Mouse (Mus musculus): ENCODE measurements around the gene Pycard.
A peak's percentile ranks its signal among the peaks of the same experiment; 100 is the strongest.
"Not testable (repeated sequence)": the region's sequence is repeated elsewhere in the genome, so short reads cannot be mapped to it uniquely, and the experiment has no call there.

The Pycard gene

GRCm38 (mm10) chr7:128003688-128004087 is 10.0 kb upstream of the Pycard start, which contains the start of gene Trim72:
Trim72 (plus strand) TSS chr7:128003949.
- DNase-seq (ENCODE audit: low spot score in 2 of 2) = no peak

DNA sequence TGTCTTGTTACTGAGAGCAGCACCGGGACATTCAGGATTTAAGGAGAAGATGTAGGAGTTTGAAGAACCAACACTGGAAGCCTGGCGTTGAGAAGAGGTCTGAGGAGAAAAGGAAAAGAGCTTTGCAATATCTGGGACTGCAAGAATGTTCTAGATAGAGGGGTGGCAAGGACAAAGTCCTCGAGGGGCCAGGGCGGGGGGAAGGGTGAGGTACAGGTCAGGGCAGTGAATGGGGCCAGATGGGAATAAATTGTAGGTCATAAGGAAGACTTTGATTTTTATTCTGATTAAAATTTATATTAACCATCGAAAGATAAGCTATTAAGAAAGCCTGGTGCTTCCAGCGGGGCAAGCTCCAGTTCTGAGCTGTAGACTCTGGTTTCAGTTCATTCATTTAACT is 9.4 kb upstream of the Pycard start:
- no peak for DNase-seq (ENCODE audit: low spot score in 2 of 2)

DNA sequence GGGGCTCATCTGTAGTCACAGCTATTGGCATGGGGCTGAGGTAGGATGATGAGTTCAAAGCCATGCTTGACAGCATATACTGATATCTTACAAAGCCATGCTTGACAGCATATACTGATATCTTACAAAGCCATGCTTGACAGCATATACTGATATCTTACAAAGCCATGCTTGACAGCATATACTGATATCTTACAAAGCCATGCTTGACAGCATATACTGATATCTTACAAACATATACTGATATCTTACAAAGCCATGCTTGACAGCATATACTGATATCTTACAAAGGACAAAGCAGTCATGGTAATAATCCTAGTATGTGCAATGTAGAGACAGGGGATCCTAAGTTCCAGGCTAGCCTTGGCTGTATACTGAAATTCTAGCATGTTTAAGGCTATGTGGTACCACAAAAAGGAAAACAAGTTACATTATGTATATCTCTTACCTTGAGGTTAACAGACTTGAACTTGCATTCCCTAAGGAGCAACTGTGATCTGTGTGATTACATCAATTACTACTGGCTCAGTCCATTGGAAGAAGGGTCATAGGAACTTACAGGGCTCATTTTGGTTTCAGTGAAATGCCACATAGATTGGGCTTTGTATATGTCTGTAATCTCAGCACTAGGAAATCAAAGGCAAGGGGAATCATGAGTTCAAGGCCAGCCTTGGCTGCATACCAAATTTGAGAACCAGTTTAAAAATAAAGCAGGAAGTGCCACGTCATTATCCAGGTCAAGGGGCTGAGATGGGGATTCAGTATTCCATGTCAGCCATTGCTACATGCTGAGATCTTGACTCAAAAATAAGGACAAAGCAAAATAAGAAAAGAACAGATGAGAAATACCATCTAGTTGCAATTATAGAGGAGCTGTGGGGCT is 6.6 kb upstream of the Pycard start:
- DNase-seq (ENCODE audit: low spot score in 2 of 2) = no peak

GRCm38 (mm10) chr7:127999436-127999835 is 5.8 kb upstream of the Pycard start:
- no peak for DNase-seq (ENCODE audit: low spot score in 2 of 2)

DNA sequence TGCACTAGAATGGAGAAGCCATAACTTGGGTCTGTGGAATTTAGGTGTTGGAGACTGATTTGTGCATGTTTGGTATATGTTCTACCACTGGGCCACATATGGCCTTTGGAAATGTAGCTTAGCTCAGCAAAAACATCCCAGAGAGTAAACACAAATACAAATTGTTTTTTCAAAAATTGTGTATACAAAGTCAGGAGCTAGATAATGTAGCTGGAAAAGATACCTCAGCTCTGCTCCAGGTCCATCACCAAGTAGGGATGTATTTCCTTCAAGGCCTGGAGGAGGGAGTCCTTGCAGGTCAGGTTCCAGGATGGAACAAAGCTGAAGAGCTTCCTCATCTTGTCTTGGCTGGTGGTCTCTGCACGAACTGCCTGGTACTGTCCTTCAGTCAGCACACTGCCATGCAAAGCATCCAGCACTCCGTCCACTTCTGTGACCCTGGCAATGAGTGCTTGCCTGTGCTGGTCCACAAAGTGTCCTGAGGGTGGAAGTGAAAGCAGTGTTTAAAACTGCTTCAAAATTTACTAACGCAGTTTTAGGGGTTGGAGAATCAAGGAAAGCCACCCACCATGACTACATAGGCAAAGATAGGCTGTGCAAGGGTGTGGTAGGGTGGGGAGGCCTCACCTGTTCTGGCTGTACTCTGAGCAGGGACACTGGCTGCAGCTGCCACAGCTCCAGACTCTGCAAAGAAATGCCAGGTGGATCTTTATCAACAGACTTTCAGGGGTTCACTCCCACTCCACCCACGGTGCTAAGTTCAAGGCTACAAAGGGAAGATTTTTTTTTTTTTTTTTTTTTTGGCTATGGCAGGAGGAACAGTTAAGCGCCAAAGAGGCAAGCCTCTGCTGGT is 953 bp downstream of the Pycard start:
- DNase-seq (ENCODE audit: low spot score in 2 of 2) = no peak

DNA sequence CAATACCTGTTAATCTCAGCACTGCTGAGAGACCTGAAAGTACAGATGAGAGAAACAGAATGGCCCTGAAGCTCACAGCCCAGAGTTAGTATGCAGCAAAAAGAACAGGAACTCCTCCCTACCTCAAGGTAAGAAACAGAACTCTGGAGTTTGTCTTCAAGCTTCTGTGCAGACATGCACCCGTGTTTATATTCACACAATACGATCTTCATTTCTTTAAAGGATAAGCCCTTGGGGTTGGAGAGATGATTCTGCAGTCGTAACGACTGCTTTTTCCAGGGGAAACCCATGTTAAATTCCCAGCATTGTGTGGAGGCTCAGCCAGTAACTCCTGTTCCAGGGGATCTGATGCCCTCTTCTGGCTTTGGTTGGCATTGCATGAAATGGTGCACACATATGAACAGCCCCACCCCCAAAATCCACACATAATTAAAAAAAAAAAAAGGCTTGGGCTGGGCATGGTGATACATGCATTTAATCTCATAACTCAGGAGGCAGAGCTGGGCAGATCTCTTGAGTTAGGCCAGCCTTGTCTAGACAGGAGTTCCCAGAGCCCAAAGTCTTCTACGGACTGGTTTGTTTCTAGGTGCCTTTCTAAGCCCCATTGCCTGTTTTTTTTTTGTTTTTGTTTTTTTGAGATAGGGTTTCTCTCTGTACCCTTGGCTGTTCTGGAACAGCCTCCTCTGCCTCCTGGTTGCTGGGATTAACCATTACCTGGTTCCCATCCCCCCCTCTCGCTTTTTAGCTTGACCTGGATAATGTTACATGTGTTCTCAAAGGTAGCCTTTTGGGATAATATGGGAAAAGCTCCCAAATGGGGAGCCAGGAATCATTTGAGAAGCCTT is 1.8 kb downstream of the Pycard start:
- peak in 1 of 2 experiments; percentile 68 for DNase-seq (ENCODE audit: low spot score in 2 of 2)

DNA sequence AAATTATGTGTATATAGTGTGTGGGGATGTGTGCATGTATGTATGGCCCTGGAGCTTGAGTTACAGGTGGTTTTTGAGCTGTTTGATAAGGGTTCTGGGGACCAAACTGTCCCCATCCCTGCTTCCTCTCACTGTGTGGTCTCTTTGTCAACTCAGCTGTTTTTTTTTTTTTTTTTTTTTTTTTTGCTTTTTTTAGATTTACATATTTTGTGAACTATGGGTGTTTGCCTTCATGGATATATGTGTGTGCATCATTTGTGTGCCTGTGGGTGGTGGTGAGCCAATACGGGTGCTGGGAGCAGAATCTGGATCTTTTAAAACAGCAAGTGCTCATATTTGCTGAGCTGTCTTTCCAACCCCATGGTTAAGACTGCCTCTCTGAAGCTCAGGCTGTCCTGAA is 4.8 kb downstream of the Pycard start:
- DNase-seq (ENCODE audit: low spot score in 2 of 2) = no peak

GRCm38 (mm10) chr7:127980606-127981005 is 13.1 kb downstream of the Pycard start:
- no peak for DNase-seq (ENCODE audit: low spot score in 2 of 2)

- DNase-seq (ENCODE audit: low spot score in 2 of 2) = no peak
Measured at GRCm38 (mm10) chr7:127978856-127979255, 14.8 kb downstream of the Pycard start.

GRCm38 (mm10) chr7:127974413-127974930 is 19.2 kb downstream of the Pycard start:
- DNase-seq (ENCODE audit: low spot score in 2 of 2) = no peak

GRCm38 (mm10) chr7:127967922-127968828 is 25.5 kb downstream of the Pycard start:
- peak; percentile 48 to 64 for DNase-seq (ENCODE audit: low spot score in 2 of 2)

DNA sequence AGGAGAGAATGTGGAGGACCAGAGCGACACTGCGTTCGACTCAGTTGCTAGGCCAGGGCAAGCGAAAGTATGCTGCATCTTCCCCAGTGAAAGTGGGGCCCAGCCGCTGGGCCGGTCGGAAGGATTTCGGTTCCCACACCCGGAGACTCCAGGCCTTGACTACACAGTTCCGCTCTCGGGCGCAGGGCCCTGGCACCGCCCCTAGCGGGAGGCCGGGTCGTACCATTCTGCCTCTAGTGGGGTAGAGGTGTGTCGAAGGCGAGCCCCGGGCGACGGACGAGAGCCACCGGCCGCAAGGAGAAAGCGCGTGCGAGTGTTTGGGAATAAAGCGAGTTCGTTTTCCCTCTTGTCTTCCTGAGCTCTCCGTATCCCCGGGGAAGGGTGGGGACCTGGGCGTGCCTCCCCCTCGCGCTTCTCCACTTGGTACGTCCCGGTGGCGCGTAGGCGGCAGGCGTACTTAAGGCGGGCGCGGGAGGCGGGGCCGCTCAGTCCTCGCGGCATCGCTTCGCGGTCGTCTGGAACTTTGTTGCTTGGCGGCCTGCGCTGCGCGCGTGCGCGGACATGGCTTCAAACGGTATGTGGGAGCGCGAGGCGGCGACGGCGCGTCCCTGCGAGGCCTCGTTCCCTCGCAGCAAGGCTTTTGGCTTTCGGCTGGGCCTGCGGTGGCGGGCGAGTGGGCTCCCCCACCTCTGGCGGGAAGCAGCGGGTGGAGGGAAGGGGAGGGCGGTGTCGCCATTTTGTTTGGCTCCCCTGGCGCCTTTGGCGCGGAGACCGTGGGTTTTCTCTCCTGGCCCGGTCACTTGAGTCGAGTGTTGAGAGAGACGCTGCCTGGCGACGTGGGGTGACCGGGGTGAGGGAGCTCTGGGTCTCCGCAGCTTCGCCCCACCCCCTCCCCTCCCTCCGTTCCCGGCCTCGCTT is 26.4 kb downstream of the Pycard start, which contains the start of gene Fus:
Fus (plus strand) TSS at position 454 of the 918 bp plus-strand sequence.
- peak; percentile 89 to 95 for DNase-seq (ENCODE audit: low spot score in 2 of 2)

- DNase-seq (ENCODE audit: low spot score in 2 of 2) = no peak
Measured at GRCm38 (mm10) chr7:127966371-127966918, 27.2 kb downstream of the Pycard start.

- no peak for DNase-seq (ENCODE audit: low spot score in 2 of 2)
Measured at GRCm38 (mm10) chr7:127959364-127959763, 34.3 kb downstream of the Pycard start.

DNA sequence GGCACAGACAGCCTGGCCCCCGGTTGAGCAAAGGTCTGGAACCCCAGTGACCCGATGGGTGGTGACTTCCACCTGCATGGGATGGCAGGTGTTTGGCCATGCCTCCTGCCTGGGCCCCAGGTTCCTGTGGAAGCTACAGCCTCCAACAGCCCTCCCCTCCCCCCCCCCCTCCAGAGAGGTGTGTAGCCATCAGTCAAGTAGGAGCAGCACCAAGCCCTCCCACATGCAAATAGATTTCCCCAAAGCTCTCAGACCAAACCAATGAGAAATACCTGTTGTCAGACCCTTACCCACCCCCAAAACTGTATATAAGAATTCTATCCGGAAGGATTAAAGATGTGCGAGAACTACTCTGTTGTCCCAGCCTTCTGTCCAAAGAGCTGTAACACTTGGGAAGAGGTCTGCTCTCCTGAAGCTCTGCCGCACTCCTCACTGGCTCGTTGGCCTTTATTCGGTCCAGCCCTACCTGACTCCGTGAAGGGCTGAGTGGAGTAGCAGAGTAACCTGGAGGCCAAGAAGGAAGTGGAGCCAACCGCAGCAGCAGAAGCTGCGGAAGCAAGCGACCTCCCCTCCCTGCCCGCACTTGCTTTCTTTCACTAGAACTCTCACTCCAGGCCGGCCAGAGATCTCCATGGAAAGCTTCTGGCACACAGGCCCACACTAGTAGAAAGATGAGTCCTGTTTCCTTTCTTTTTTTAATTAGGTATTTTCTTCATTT is 40.6 kb downstream of the Pycard start:
- no peak for DNase-seq (ENCODE audit: low spot score in 2 of 2)

GRCm38 (mm10) chr7:127946470-127947023 is 47.1 kb downstream of the Pycard start, which contains the start of gene Prss36:
Prss36 (minus strand) TSS chr7:127946725.
- DNase-seq (ENCODE audit: low spot score in 2 of 2) = no peak

DNA sequence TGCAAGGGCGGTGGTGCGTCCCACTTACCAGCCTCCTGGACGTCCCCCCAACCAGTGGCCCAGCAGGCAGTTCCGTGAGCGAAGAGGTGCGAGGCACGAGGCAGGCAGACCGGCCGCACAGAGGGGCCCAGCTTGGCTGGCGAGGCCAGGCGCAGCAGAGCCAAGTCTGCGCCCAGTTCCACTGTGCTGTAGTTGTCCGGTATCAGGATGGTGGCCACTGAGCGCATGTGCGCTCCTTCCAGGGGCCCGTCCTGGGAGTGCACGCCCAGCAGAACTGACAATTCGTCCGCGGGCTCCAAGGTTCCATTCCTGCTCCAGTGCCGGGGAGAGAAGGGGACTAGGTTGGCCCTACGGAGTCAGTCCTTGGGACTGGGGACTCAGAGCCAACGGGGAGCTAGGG is 49.1 kb downstream of the Pycard start:
- no peak for DNase-seq (ENCODE audit: low spot score in 2 of 2)

DNA sequence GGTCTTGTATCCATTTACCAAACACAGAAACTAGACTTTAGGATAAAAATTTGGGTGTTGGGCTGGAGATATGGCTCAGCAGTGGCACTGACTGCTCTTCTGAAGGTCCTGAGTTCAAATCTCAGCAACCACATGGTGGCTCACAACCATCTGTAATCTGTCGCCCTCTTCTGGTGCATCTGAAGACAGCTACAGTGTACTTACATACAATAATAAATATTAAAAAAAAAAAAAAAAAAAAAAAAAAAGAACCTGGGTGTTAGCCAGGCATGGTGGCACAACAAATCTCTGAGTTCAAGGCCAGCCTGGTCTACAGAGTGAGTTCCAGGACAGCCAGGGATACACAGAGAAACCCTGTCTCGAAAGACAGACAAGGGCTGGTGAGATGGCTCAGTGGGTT is 51.6 kb downstream of the Pycard start:
- not testable (repeated sequence) for DNase-seq (ENCODE audit: low spot score in 2 of 2)
